Mouse (Mus musculus): ENCODE data around the gene Gnb5.
"Not testable (repeated sequence)": the region's sequence is repeated elsewhere in the genome, so short reads cannot be mapped to it uniquely, and the experiment has no call there.

The Gnb5 gene

GRCm38 (mm10) chr9:75353094-75353493 lies 47.0 kb downstream of the Gnb5 start:
- ATAC-seq (ENCODE audit: insufficient number of reproducible peaks, low FRiP score, low TSS enrichment) = no peak

- ATAC-seq (ENCODE audit: insufficient number of reproducible peaks, low FRiP score, low TSS enrichment) = no peak
Measured at GRCm38 (mm10) chr9:75355783-75356182, 49.7 kb downstream of the Gnb5 start.

- no peak for ATAC-seq (ENCODE audit: insufficient number of reproducible peaks, low FRiP score, low TSS enrichment)
Measured at GRCm38 (mm10) chr9:75357087-75357654, 51.1 kb downstream of the Gnb5 start.

GRCm38 (mm10) chr9:75361699-75362098 lies 55.6 kb downstream of the Gnb5 start:
- peak; percentile 68; the same call in 1 of the 2 replicates for ATAC-seq (ENCODE audit: insufficient number of reproducible peaks, low FRiP score, low TSS enrichment)

- ATAC-seq (ENCODE audit: insufficient number of reproducible peaks, low FRiP score, low TSS enrichment) = no peak
Measured at GRCm38 (mm10) chr9:75362201-75362600, 56.1 kb downstream of the Gnb5 start.

GRCm38 (mm10) chr9:75363001-75363400 lies 56.9 kb downstream of the Gnb5 start:
- no peak for ATAC-seq (ENCODE audit: insufficient number of reproducible peaks, low FRiP score, low TSS enrichment)

GRCm38 (mm10) chr9:75363702-75364101 lies 57.6 kb downstream of the Gnb5 start:
- ATAC-seq (ENCODE audit: insufficient number of reproducible peaks, low FRiP score, low TSS enrichment) = not testable (repeated sequence)

- ATAC-seq (ENCODE audit: insufficient number of reproducible peaks, low FRiP score, low TSS enrichment) = no peak
Measured at GRCm38 (mm10) chr9:75365195-75365594, 59.1 kb downstream of the Gnb5 start.

GRCm38 (mm10) chr9:75366191-75366590 lies 60.1 kb downstream of the Gnb5 start:
- ATAC-seq (ENCODE audit: insufficient number of reproducible peaks, low FRiP score, low TSS enrichment) = no peak

GRCm38 (mm10) chr9:75368779-75369178 lies 62.7 kb downstream of the Gnb5 start:
- no peak for ATAC-seq (ENCODE audit: insufficient number of reproducible peaks, low FRiP score, low TSS enrichment)

GRCm38 (mm10) chr9:75375606-75376005 lies 69.5 kb downstream of the Gnb5 start:
- no peak for ATAC-seq (ENCODE audit: insufficient number of reproducible peaks, low FRiP score, low TSS enrichment)

- no peak for ATAC-seq (ENCODE audit: insufficient number of reproducible peaks, low FRiP score, low TSS enrichment)
Measured at GRCm38 (mm10) chr9:75376428-75376827, 70.3 kb downstream of the Gnb5 start.

GRCm38 (mm10) chr9:75378774-75379173 lies 72.7 kb downstream of the Gnb5 start:
- ATAC-seq (ENCODE audit: insufficient number of reproducible peaks, low FRiP score, low TSS enrichment) = no peak

- no peak for ATAC-seq (ENCODE audit: insufficient number of reproducible peaks, low FRiP score, low TSS enrichment)
Measured at GRCm38 (mm10) chr9:75382825-75383224, 76.7 kb downstream of the Gnb5 start.

GRCm38 (mm10) chr9:75383785-75384184 lies 77.7 kb downstream of the Gnb5 start:
- ATAC-seq (ENCODE audit: insufficient number of reproducible peaks, low FRiP score, low TSS enrichment) = no peak

GRCm38 (mm10) chr9:75384337-75384962 lies 78.4 kb downstream of the Gnb5 start:
- no peak for ATAC-seq (ENCODE audit: insufficient number of reproducible peaks, low FRiP score, low TSS enrichment)

- no peak for ATAC-seq (ENCODE audit: insufficient number of reproducible peaks, low FRiP score, low TSS enrichment)
Measured at GRCm38 (mm10) chr9:75385218-75385974, 79.3 kb downstream of the Gnb5 start.

- ATAC-seq (ENCODE audit: insufficient number of reproducible peaks, low FRiP score, low TSS enrichment) = no peak
Measured at GRCm38 (mm10) chr9:75393251-75393650, 87.2 kb downstream of the Gnb5 start.
